Mouse (Mus musculus) embryo, embryonic 10 days (tissue): ENCODE results near the gene Col5a2.
A peak's percentile ranks its signal among the peaks of the same experiment; 100 is the strongest.
"Not testable (repeated sequence)": the region's sequence is repeated elsewhere in the genome, so short reads cannot be mapped to it uniquely, and the experiment has no call there.

Experiments used
- DNase-seq: peaks from one replicate; pipeline ENCODE4 v3.0.0-alpha.2; 2015; ENCODE audit warnings: low spot score

The Col5a2 gene

DNA sequence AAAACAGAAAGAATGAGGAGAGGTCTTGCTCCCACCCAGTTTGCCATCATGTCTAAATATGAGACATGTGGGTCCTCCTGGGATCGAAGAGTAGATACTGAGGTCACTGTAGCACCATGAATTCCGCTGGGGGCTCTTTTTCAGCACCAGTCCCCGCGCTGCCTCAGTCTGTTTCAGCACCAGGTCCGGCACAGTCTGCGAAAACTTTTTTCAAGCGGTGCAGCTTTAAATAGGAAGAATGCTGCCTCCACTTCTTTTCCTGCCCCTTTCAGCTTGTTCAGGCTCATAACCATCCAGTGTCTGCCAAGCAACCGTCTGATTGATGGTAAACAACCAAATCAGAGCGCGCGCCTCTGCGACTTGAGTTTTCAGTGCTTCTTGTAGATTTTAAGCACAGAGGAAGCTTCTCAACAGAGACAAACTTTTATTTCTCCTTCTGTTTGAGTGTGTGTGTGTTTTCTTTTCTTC, at the start of gene Col5a2:
TSS of gene Col5a2 (minus strand) at position 418 of the 468 bp plus-strand sequence.
- peak; percentile 59 for DNase-seq

DNA sequence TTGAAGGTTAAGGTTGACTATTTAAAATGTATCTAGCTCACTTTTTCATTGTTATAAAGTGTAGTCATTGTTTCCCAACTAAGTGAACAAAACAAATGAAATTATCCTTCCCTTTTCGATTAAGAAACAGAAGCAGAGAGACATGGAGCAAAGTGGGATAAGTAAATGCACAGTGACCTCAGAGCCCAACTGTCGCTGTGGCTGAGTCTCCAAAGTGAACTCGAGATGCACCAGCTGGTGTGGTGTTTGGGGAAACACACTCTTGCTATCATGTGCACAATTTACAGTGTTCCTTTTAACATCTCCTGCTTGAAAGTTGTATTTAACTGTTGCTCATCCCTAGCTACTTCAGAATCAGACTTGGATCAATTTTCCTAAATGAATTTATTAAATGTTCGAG, 47.4 kb upstream of the Col5a2 start:
- no peak for DNase-seq

DNA sequence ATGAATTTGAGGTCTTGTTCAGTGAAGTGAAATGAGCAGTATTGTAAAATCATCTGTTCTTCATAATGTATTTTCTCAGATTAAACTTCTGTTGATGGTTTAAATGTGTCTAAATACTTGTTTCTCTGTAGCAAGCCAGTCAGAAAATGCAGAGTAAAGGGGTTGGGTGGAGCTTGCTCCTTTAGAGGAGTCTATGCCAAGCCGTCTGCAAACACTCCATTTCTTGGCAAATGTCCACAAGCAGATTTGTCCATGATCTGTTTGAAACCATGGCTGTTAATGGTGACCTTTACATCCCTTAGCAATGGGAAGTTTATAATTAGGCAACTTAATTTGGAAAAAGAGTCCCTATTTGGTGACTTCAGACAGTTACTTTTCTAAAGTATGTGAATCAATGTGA, 38.8 kb upstream of the Col5a2 start:
- no peak for DNase-seq

DNA sequence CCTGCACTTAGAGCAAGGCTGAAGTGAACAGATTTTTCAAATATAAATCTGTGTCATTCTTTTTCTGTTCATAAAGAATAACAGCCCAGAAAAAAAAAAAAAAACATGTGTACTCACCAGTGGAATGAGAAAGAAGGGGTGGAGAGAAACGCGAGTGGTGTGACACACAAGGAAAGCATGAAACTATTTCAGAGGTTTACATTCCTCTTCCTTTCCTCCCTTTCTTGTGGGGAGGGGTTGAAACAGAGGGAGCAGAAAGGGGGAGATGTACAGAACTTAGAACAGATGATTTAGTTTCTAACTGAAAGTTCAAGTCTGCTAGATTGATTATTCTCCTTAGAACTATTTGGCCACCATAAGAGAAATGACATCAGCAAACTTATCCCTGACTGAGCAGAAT, 38.1 kb upstream of the Col5a2 start:
- no peak for DNase-seq

- DNase-seq: no peak
Measured at GRCm38 (mm10) chr1:45531486-45531885, 28.4 kb upstream of the Col5a2 start.

DNA sequence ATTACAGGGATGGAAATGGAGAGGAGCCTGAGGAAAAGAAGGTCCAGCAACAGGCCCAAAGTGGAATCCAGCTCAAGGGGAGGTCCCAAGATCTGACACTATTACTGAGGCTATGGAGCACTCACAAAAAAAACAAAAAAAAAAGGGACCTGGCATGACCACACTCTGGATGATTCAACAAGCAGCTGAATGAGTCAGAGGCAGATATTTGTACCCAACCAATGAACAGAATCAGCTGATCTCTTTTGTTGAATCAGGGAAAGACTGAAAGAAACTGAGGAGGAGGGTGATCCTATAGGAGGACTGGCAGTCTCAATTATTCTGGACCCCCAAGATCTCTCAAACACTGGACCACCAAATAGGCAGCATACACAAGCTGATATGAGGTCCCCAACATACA, 24.4 kb upstream of the Col5a2 start:
- not testable (repeated sequence) for DNase-seq

DNA sequence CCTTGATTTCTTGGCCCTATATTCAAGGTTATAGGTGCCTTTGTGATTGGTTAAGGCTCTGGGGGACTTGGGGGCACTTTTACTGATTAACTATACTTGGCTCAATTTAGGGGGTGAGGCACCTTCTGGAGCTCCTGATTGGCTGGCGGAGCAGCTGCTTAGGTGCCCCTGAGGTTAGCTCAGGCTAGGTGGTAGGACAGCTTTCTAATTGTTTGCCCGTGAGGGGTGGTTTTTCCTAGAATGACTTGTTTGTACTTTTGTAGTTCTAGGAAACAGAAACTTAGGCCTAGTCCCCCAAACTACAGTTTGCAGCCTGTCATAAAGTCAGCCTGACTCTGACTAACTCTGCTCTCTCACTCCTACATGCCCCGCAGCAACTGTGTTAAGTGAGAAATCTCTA, 20.5 kb upstream of the Col5a2 start:
- no peak for DNase-seq

DNA sequence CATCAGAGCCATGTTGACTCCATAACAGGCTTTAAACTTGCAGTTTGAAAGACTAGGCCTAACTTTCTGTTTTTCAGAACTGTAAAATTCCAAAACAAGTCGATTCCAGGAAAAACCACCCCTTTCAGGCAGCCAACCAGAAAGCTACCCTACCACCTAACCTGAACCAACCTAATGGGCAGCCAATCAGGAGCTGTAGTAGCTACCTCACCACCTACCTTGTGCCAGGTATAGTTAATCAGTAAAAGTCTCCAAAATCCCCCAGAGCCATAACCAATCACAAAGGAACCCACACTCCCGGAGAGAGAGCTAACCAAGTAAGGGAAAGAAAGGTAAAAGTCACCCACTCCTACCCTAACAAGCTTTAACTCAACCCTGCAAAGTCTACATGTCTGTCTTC, 18.4 kb upstream of the Col5a2 start:
- DNase-seq: no peak

DNA sequence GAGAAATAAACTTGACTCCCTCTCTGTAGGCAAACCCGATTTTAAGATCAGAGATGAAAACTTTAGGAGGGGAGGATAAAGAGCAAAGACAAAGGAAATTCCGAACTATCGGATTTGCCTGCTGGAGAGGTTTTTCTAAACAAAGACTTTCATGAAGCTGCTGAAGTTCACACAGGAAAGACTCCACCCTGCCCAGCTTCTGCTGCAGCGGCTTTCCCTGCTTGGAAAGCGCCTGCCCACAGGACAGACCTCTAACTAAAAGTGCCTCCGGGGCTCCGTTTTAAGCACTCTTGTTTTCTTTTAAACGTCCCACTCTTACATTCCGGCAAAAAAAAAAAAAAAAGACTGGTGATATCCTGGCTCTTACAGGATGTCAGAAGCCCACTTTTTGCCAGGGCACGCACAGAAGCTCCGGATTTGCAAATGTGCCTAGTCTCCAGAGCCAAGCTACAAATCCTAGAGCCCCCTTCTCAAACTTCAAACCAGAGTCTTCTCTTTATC, 791 bp downstream of the Col5a2 start:
- DNase-seq: peak; percentile 37

GRCm38 (mm10) chr1:45501437-45501836, 1.6 kb downstream of the Col5a2 start:
- DNase-seq: no peak

GRCm38 (mm10) chr1:45500456-45500855, 2.6 kb downstream of the Col5a2 start:
- DNase-seq: no peak

DNA sequence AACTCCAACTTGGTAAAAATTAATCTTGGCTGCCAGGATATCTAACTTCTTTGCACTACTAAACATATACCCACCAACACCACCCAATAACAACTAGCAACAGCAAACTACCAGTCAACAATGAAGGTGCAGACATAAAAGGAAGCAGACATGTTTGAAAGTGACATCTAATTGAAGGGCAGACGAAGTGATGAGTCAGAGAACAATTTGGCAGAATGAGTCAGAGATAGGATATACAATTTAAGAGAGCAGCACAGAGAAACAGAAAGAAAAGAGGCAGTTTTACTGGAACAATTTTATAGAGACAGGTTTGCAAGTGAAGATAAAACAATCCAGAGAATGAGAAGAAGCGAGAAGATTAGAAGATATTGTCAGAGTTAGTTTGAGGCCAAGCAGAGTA, 8.1 kb downstream of the Col5a2 start:
- DNase-seq: no peak

DNA sequence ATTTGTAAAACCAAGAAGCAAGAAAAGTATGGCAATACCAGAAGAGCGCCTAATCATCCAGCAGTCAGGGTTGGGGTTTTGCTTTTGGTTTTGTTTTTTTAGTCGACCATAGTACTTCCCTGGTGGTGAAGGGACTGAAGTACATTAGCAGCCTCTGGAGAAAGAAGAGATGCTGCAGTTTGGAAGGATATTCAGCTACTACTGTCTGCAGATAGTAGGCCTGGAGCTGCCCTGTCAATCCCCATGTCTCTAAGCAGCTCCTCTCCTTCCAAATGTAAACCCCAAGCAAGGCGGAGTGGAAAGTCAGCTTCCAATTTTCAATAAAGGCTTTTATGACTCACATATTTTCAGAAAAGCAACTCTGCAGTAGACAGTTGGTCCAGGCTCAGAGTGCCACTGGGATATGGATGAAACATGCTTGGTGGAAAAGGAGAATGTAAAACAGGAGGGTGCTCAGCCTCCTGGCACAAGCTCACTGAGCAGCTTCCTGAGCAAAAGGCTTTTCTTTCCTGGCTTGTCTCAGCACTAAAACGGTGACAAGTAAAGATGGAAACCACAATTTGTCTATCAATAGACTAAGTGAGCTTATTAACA, 10.9 kb downstream of the Col5a2 start:
- DNase-seq: no peak

DNA sequence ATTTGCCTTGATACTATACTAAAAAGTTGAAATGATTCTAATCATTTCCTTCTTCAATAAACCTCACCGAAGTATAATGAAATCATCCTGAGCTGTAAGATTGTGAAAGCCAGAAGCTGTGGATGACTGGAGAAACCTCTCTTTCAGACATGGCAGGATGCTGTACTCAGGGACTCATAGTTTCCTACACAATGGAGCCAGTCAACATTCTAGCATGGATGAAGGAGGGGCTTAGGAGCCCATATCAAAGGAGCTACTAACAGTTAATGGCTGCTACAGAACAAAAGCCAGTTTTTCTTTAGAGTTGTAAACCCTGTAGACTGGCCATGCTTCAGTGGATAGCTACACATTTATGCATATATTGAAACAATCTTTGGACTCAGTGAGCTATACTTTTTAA, 12.6 kb downstream of the Col5a2 start:
- DNase-seq: no peak

- no peak for DNase-seq
Measured at GRCm38 (mm10) chr1:45488291-45488690, 14.8 kb downstream of the Col5a2 start.

GRCm38 (mm10) chr1:45483001-45483400, 20.1 kb downstream of the Col5a2 start:
- no peak for DNase-seq

- no peak for DNase-seq
Measured at GRCm38 (mm10) chr1:45481876-45482275, 21.2 kb downstream of the Col5a2 start.

- no peak for DNase-seq
Measured at GRCm38 (mm10) chr1:45479087-45479486, 24.0 kb downstream of the Col5a2 start.

- no peak for DNase-seq
Measured at GRCm38 (mm10) chr1:45472751-45473150, 30.3 kb downstream of the Col5a2 start.

DNA sequence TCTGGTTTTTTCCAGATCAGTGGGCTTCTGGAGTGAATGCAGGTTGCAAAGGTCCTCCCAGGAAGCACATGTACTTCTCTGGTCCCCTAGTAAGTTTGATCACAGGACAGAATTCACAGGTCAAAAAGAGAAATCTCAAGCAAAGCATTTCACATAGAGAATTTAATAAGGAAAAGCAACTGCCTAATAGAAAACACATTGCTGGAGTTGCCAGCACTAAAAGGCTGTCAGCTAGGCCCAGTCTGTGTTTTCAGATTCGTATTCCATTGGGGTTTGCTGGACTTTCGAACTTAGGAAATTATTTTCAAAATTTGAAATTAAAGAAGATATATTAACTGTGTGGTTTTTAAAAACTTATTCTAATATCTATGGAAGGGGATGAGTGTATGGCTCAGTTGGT, 42.3 kb downstream of the Col5a2 start:
- no peak for DNase-seq

DNA sequence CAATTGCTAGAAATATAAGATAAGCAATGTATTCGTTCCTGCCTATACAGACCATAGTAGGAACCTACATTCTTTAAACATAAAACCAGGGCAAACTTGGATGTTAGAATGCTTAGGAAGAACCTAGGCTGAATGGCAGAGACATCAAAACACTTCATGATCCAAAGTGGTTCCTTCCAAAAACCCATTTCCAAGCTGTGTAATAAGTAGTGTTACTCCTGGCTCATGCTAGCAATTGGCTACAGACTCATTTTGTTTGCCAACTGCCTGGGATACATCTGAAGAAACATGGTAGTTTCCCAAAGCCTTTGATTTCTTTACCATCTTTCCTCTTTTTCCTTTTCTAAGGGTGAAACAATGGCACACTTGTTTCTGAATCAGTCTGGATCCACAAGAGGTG, 47.3 kb downstream of the Col5a2 start:
- no peak for DNase-seq

DNA sequence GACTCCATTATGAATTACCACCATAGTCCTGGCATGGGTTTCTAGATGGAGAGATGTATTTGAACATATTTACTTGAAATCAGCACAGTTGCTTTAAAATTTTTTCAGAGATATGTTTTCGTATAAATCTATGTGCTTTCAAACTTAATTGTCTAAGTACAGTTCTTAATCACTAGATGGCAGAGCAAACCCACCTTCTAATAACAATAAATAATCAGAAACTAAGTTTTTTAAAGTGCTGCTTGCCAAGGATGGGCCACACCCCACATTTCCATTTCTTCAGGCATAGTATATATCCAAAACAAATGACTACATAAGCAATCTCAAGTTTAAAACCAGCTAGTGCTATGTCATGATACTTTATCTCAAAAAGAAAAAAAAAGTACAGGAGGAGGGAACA, 54.2 kb downstream of the Col5a2 start:
- DNase-seq: no peak

- peak; percentile 78 for DNase-seq
Measured at GRCm38 (mm10) chr1:45431922-45432321, 71.2 kb downstream of the Col5a2 start.

GRCm38 (mm10) chr1:45430520-45430919, 72.6 kb downstream of the Col5a2 start:
- no peak for DNase-seq
